Mouse (Mus musculus) liver, embryonic 14.5 days (tissue): Measurements from ENCODE around the gene Pcgf6. TPM values are rescaled to one million over a fixed set of nuclear protein-coding genes. Genes with fewer than 3 reads are reported as not detected.

Experiments used
- ATAC-seq: fragments of 200-750 bp; cut with Nextera tagmentation; 2 replicates; pipeline ENCODE4 v1.8.0; 2017; ENCODE audit warnings: moderate number of reproducible peaks, mild to moderate bottlenecking, moderate library complexity; ENCODE audit not compliant: insufficient read depth
- DNase-seq, 3 experiments: peaks; one replicate each; pipeline ENCODE4 v3.0.0-alpha.2; 2012 to 2013; ENCODE audit warnings: low read depth in 3 of 3, low spot score in 3 of 3
- H3K27ac ChIP-seq: fragments of 300-500 bp; sonication (generic); 2 replicates; pipeline ENCODE4 v1.5.1; 2014; ENCODE audit warnings: moderate library complexity, mild to moderate bottlenecking, control low read depth, inconsistent platforms
- H3K27me3 ChIP-seq: fragments of 300-500 bp; sonication (generic); 2 replicates; pipeline ENCODE4 v1.6.1; 2014; ENCODE audit warnings: mild to moderate bottlenecking, low read length, moderate library complexity; ENCODE audit not compliant: control insufficient read depth, insufficient read depth
- H3K36me3 ChIP-seq: fragments of 300-500 bp; sonication (generic); replicated peaks from 2 replicates; pipeline ENCODE4 v1.6.1; 2014; ENCODE audit warnings: low read depth; ENCODE audit not compliant: control insufficient read depth, insufficient read depth
- H3K4me1 ChIP-seq, 2 experiments: fragments of 200-500 bp in 1 of 2; fragments of 300-500 bp in 1 of 2; sonication (generic) in 1 of 2; replicated peaks; 2 replicates each; pipeline ENCODE4 v1.6.1; 2012 to 2014; ENCODE audit warnings: antibody characterized with exemption in 1 of 2, inconsistent platforms in 1 of 2, low read length in 1 of 2; ENCODE audit not compliant: control insufficient read depth in 2 of 2, insufficient read depth in 2 of 2
- H3K4me2 ChIP-seq: fragments of 300-500 bp; sonication (generic); 2 replicates; pipeline ENCODE4 v1.6.1; 2014; ENCODE audit warnings: low read depth, mild to moderate bottlenecking, control low read depth, moderate library complexity
- H3K4me3 ChIP-seq, 2 experiments: fragments of 200-500 bp in 1 of 2; fragments of 300-500 bp in 1 of 2; sonication (generic) in 1 of 2; 2 replicates each; pipeline ENCODE4 v1.5.1; 2012 to 2014; ENCODE audit warnings: low read depth in 2 of 2, low read length in 2 of 2, mild to moderate bottlenecking in 2 of 2, control low read depth in 1 of 2, inconsistent platforms in 1 of 2, moderate library complexity in 1 of 2; ENCODE audit not compliant: insufficient read depth in 1 of 2
- H3K9ac ChIP-seq: fragments of 300-500 bp; sonication (generic); replicated peaks from 2 replicates; pipeline ENCODE4 v1.6.1; 2014; ENCODE audit warnings: mild to moderate bottlenecking, control low read depth, moderate library complexity
- H3K9me3 ChIP-seq: fragments of 300-500 bp; sonication (generic); 2 replicates; pipeline ENCODE4 v1.6.1; 2016; ENCODE audit warnings: low read length, mixed read lengths; ENCODE audit not compliant: control insufficient read depth
- CTCF ChIP-seq: IDR thresholded peaks from 2 replicates; pipeline ENCODE4 v1.5.1; 2016; ENCODE audit warnings: antibody characterized with exemption, low read depth, control low read depth
- EP300 ChIP-seq: IDR thresholded peaks from 2 replicates; pipeline ENCODE4 v1.6.1; 2016; ENCODE audit warnings: antibody characterized with exemption, low read depth
- WGBS: fragments of 180-500 bp; shearing (Covaris S2); extraction: QIAGEN DNeasy Blood & Tissue Kit; methylation state at CpG from one replicate; pipeline ENCODE4 v1.1.7; 2014; ENCODE audit not compliant: insufficient replicate concordance; 5-methylcytosine and 5-hydroxymethylcytosine counted together
- polyA plus RNA-seq, 2 experiments: library from polyadenylated mRNA; depleted of rRNA in 1 of 2; stranded (reverse) in 1 of 2; unstranded in 1 of 2; fragments of >200 nt; fragmentation: Nextera tagmentation in 1 of 2; extraction: Ambion mirVana in 1 of 2; gene quantifications; 2 replicates each; pipeline versions ENCODE4 v1.2.1 to v1.2.3; 2012 to 2014

Gene Pcgf6
- polyA plus RNA-seq, 2 experiments, result 7.5 to 10.4 TPM

- 53% methylated on average over 4 of the region's 4 CpGs for WGBS
- Histone ChIP-seq H3K4me1 (peaks cover 15% of the 10 kb centered on the region in 2 experiments), H3K27ac (no peak overlapping the region), H3K27me3 (no peaks in the 10 kb centered on the region), H3K4me3 (no peak overlapping the region), H3K4me2 (no peak overlapping the region), H3K9me3 (no peaks in the 10 kb centered on the region), H3K36me3 (no peaks in the 10 kb centered on the region; the same call in 1 of the 2 replicates), H3K9ac (no peak overlapping the region)
- no peak for DNase-seq
- ATAC-seq, result no peak
- TF ChIP-seq EP300, result no peak
- TF ChIP-seq CTCF, result no peak
These were observed 2.2 kb upstream of the Pcgf6 start for GRCm38 (mm10) chr19:47052927-47053326.

- Histone ChIP-seq H3K4me3 (peak overlapping the region; percentile 89 to 95), H3K36me3 (peaks cover 5% of the 10 kb centered on the region), H3K4me2 (peak overlapping the region; percentile 99), H3K4me1 (peaks cover 15% of the 10 kb centered on the region in 2 experiments), H3K27me3 (no peaks in the 10 kb centered on the region), H3K9ac (peak overlapping the region; percentile 84), H3K27ac (0 out of 2 replicates have a peak overlapping the region, but pooled peaks have one; percentile 73), H3K9me3 (no peaks in the 10 kb centered on the region)
- DNase-seq (no peak), ATAC-seq (peak; percentile 29; the same call in 1 of the 2 replicates)
- 5% methylated on average over 7 of the region's 7 CpGs for WGBS
- no peak for TF ChIP-seq EP300
- no peak for TF ChIP-seq CTCF
These were observed 866 bp downstream of the Pcgf6 start for GRCm38 (mm10) chr19:47049840-47050239.

- Histone ChIP-seq H3K4me1 (peaks cover 15% of the 10 kb centered on the region in 2 experiments), H3K36me3 (peaks cover 5% of the 10 kb centered on the region), H3K9ac (no peak overlapping the region; the same call in 1 of the 2 replicates), H3K27me3 (no peaks in the 10 kb centered on the region), H3K4me3 (no peak overlapping the region; a peak in 1 of 4 replicates), H3K4me2 (peak overlapping the region; percentile 99), H3K27ac (no peak overlapping the region), H3K9me3 (no peaks in the 10 kb centered on the region)
- DNase-seq, result no peak
- WGBS, result 71% methylated on average over 4 of the region's 4 CpGs
- no peak for ATAC-seq
- TF ChIP-seq EP300 (no peak), CTCF (no peak)
These were observed 1.6 kb downstream of the Pcgf6 start for GRCm38 (mm10) chr19:47049061-47049460.

GRCm38 (mm10) chr19:47047236-47047833 is 3.4 kb downstream of the Pcgf6 start:
- Histone ChIP-seq H3K9me3 (no peaks in the 10 kb centered on the region), H3K27me3 (no peaks in the 10 kb centered on the region), H3K4me1 (peaks cover 13 to 15% of the 10 kb centered on the region in 2 experiments), H3K36me3 (peaks cover 5% of the 10 kb centered on the region), H3K9ac (no peak overlapping the region), H3K4me3 (no peak overlapping the region), H3K27ac (no peak overlapping the region), H3K4me2 (no peak overlapping the region)
- 76% methylated on average over 13 of the region's 13 CpGs for WGBS
- no peak for ATAC-seq
- no peak for TF ChIP-seq EP300
- DNase-seq, result no peak

- Histone ChIP-seq H3K9ac (no peak overlapping the region), H3K4me1 (peaks cover 13 to 15% of the 10 kb centered on the region in 2 experiments), H3K27ac (no peak overlapping the region), H3K27me3 (no peaks in the 10 kb centered on the region), H3K4me2 (no peak overlapping the region), H3K36me3 (peaks cover 5% of the 10 kb centered on the region), H3K9me3 (no peaks in the 10 kb centered on the region), H3K4me3 (no peak overlapping the region)
- no peak for DNase-seq
- no peak for ATAC-seq
- TF ChIP-seq CTCF, result peak; percentile 37; the same call in 1 of the 2 replicates
- no peak for TF ChIP-seq EP300
- WGBS, result 86% methylated on average over 1 of the region's 1 CpGs
These were observed 4.4 kb downstream of the Pcgf6 start for GRCm38 (mm10) chr19:47046343-47046742.
